Mouse (Mus musculus) limb, embryonic 13.5 days (tissue): ENCODE results near the gene Pygb. TPM values are rescaled to one million over a fixed set of nuclear protein-coding genes. Genes with fewer than 3 reads are reported as not detected.
A peak's percentile ranks its signal among the peaks of the same experiment; 100 is the strongest.

Experiments
- ATAC-seq: fragments of 200-750 bp; cut with Nextera tagmentation; 2 replicates; pipeline ENCODE4 v1.8.0; 2017; ENCODE audit warnings: low read depth, moderate number of reproducible peaks, moderate TSS enrichment; ENCODE audit not compliant: low FRiP score
- H3K27ac ChIP-seq: fragments of 300-500 bp; sonication (generic); 2 replicates; pipeline ENCODE4 v1.5.1; 2015; ENCODE audit warnings: inconsistent platforms, mild to moderate bottlenecking, moderate library complexity
- H3K27me3 ChIP-seq: fragments of 300-500 bp; sonication (generic); 2 replicates; pipeline ENCODE4 v1.6.1; 2015; ENCODE audit warnings: mild to moderate bottlenecking, inconsistent platforms
- H3K36me3 ChIP-seq: fragments of 300-500 bp; sonication (generic); 2 replicates; pipeline ENCODE4 v1.6.1; 2015; ENCODE audit warnings: inconsistent platforms, mild to moderate bottlenecking, moderate library complexity
- H3K4me1 ChIP-seq: fragments of 300-500 bp; sonication (generic); 2 replicates; pipeline ENCODE4 v1.6.1; 2015; ENCODE audit warnings: inconsistent platforms
- H3K4me2 ChIP-seq: fragments of 300-500 bp; sonication (generic); replicated peaks from 2 replicates; pipeline ENCODE4 v1.6.1; 2015; ENCODE audit warnings: inconsistent platforms, mild to moderate bottlenecking, moderate library complexity
- H3K4me3 ChIP-seq: fragments of 300-500 bp; sonication (generic); 2 replicates; pipeline ENCODE4 v1.5.1; 2015; ENCODE audit warnings: moderate library complexity, mild to moderate bottlenecking, inconsistent platforms
- H3K9ac ChIP-seq: fragments of 300-500 bp; sonication (generic); 2 replicates; pipeline ENCODE4 v1.6.1; 2015; ENCODE audit warnings: mild to moderate bottlenecking, inconsistent platforms
- H3K9me3 ChIP-seq: fragments of 300-500 bp; sonication (generic); 2 replicates; pipeline ENCODE4 v1.6.1; 2016; ENCODE audit warnings: inconsistent platforms
- WGBS: fragments of 180-500 bp; shearing (Covaris S2); methylation state at CpG from one replicate; pipeline ENCODE4 v1.1.7; 2015; 5-methylcytosine and 5-hydroxymethylcytosine counted together
- polyA plus RNA-seq: library from polyadenylated mRNA; unstranded; fragments of >200 nt; fragmentation: Nextera tagmentation; extraction: Ambion mirVana; gene quantifications from 2 replicates; pipeline ENCODE4 v1.2.1, GENCODE M21; 2015

The Pygb gene
- polyA plus RNA-seq, 1 experiment from 2014 or later = 107 TPM

DNA sequence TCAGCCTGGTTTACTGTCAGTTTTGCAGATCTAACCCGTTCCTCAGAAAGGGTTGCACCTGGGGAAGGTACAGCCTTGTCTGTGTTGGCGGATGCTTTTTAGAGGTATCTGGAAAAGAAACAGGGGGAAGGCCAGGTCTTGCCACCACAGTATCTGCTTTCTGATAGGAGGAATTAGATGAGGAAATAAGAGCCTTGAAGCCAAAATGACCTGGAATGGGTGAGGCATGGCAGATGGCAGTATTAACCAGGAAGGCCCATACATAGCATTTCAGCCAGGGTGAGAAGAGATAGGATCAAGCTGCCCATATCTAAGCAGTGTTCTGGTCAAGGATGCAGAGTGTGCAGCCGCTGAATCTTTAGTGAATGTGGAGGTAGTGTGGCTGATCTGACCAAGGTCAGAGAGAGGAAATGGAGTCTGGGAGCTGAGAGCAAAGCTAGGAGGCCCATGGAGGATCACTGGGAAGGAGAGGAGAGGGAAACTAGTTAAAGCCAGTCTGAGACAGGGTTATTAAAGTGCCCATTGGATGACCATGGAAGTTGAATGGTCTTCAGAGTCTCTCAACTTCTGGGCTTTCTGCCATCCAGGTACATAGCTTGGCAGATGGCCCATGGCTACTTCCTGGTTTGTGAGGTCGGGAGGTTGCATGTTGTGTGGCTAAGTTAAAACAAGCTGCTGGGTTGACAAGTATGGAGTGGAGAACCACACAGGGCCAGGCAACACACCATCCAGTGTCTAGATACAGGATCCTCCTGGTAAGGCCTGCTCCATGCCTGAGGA is 20.3 kb upstream of the Pygb start:
- 80% methylated on average over 4 of the region's 4 CpGs for WGBS
- ATAC-seq = no peak
- no peaks in the 10 kb centered on the region for H3K9me3 ChIP-seq
- H3K27me3 ChIP-seq = no peaks in the 10 kb centered on the region
- H3K4me3 ChIP-seq = no peak overlapping the region
- peaks cover 54% of the 10 kb centered on the region for H3K36me3 ChIP-seq
- no peak overlapping the region for H3K9ac ChIP-seq
- no peak overlapping the region for H3K4me2 ChIP-seq
- peaks cover 49% of the 10 kb centered on the region for H3K4me1 ChIP-seq
- H3K27ac ChIP-seq = peak overlapping the region; percentile 52; the same call in 1 of the 2 replicates

DNA sequence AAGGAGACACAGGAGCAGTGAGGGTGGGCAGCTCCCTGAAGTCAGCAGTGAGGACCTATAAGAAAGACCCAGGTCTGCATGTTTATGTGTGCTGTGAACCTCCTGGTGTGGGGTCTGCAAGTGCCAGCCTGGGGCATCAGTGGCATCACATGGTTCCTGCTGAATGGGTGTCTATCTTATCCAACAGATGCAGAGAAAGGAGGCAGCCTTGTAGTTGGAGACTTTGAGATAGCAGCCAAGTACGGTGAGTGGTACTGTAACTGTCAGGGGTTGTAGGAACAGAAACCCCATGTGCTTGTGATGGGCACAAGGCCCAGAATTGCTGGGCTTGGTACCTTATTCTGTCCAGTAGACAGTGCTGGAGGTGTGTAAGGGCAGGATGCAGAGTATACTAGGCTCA is 17.9 kb upstream of the Pygb start:
- H3K27ac ChIP-seq = no peak overlapping the region
- H3K36me3 ChIP-seq = peaks cover 40% of the 10 kb centered on the region
- WGBS = 96% methylated on average over 1 of the region's 1 CpGs
- no peak overlapping the region for H3K9ac ChIP-seq
- no peak overlapping the region for H3K4me2 ChIP-seq
- peaks cover 62% of the 10 kb centered on the region for H3K4me1 ChIP-seq
- H3K9me3 ChIP-seq = no peaks in the 10 kb centered on the region
- no peak overlapping the region for H3K4me3 ChIP-seq
- no peak for ATAC-seq
- no peaks in the 10 kb centered on the region for H3K27me3 ChIP-seq

- H3K36me3 ChIP-seq = peaks cover 37% of the 10 kb centered on the region
- H3K4me3 ChIP-seq = no peak overlapping the region
- H3K27ac ChIP-seq = peak overlapping the region; percentile 95
- peak overlapping the region; percentile 31; the same call in 1 of the 2 replicates for H3K9ac ChIP-seq
- H3K27me3 ChIP-seq = no peaks in the 10 kb centered on the region
- H3K9me3 ChIP-seq = no peaks in the 10 kb centered on the region
- ATAC-seq = peak; percentile 86
- H3K4me1 ChIP-seq = peaks cover 55% of the 10 kb centered on the region
- WGBS = 11% methylated on average over 1 of the region's 1 CpGs
- peak overlapping the region; percentile 35 for H3K4me2 ChIP-seq
These were observed 15.8 kb upstream of the Pygb start for GRCm38 (mm10) chr2:150770747-150771146.

DNA sequence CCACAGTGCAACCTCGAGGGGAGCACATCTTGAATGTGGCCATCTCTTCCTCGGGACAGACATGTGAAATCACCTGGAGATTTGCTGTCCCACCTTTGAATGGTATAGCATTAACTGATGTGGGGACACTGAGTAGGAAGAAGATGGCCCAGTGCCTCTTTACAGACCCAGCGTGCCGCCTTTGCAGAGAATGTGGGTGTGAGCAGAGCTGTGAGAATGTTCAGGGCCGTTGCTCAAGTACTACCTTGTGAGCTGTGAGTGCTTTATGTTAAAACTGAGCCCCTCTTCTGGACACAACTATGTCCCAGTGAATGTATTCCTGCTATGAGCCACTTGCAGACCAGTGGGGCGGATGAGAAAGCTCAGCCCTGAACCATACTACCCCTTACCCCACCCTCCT is 15.4 kb upstream of the Pygb start:
- H3K27ac ChIP-seq = peak overlapping the region; percentile 95
- H3K4me2 ChIP-seq = peak overlapping the region; percentile 35
- H3K4me1 ChIP-seq = peaks cover 54% of the 10 kb centered on the region
- H3K4me3 ChIP-seq = no peak overlapping the region
- H3K9me3 ChIP-seq = no peaks in the 10 kb centered on the region
- H3K27me3 ChIP-seq = no peaks in the 10 kb centered on the region
- peaks cover 35% of the 10 kb centered on the region for H3K36me3 ChIP-seq
- H3K9ac ChIP-seq = peak overlapping the region; percentile 31; the same call in 1 of the 2 replicates
- ATAC-seq = no peak; the same call in 1 of the 2 replicates
- 58% methylated on average over 6 of the region's 6 CpGs for WGBS

DNA sequence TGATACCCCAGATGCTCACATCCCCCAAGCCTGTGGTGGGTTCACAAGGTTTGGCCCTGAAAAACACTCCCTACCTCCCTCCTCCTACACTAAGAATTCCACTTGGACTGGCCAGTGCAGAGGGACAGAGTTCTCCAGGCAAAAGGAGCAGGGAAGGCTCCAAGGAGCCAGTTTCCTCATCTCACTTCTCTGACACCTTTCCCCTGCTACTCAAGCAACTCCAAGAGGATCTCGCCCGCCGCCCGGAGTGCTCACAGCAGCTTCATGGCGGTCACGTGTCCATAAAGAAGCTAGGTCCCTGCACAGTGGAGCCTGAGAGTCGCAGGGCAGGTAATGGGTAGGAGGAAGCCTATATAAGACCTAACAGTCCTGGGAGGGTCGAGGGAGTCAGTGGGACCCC is 14.5 kb upstream of the Pygb start:
- ATAC-seq = no peak
- Histone ChIP-seq H3K4me3 (no peak overlapping the region), H3K4me2 (no peak overlapping the region), H3K27ac (peak overlapping the region; percentile 95), H3K36me3 (peaks cover 27% of the 10 kb centered on the region), H3K9me3 (no peaks in the 10 kb centered on the region), H3K9ac (no peak overlapping the region), H3K27me3 (no peaks in the 10 kb centered on the region), H3K4me1 (peaks cover 52% of the 10 kb centered on the region)
- 82% methylated on average over 8 of the region's 8 CpGs for WGBS

GRCm38 (mm10) chr2:150772466-150773119 is 13.9 kb upstream of the Pygb start:
- peaks cover 24% of the 10 kb centered on the region for H3K36me3 ChIP-seq
- no peak overlapping the region for H3K4me2 ChIP-seq
- H3K4me1 ChIP-seq = peaks cover 52% of the 10 kb centered on the region
- no peak for ATAC-seq
- peak overlapping the region; percentile 95; the same call in 1 of the 2 replicates for H3K27ac ChIP-seq
- no peaks in the 10 kb centered on the region for H3K27me3 ChIP-seq
- H3K9ac ChIP-seq = no peak overlapping the region
- H3K4me3 ChIP-seq = no peak overlapping the region
- no peaks in the 10 kb centered on the region for H3K9me3 ChIP-seq
- 69% methylated on average over 10 of the region's 10 CpGs for WGBS

GRCm38 (mm10) chr2:150782801-150783200 is 3.7 kb upstream of the Pygb start:
- 83% methylated on average over 2 of the region's 2 CpGs for WGBS
- no peaks in the 10 kb centered on the region for H3K36me3 ChIP-seq
- no peaks in the 10 kb centered on the region for H3K9me3 ChIP-seq
- H3K9ac ChIP-seq = no peak overlapping the region
- no peak for ATAC-seq
- H3K4me1 ChIP-seq = peaks cover 25% of the 10 kb centered on the region
- no peaks in the 10 kb centered on the region for H3K27me3 ChIP-seq
- H3K4me3 ChIP-seq = no peak overlapping the region
- H3K4me2 ChIP-seq = no peak overlapping the region
- no peak overlapping the region for H3K27ac ChIP-seq

DNA sequence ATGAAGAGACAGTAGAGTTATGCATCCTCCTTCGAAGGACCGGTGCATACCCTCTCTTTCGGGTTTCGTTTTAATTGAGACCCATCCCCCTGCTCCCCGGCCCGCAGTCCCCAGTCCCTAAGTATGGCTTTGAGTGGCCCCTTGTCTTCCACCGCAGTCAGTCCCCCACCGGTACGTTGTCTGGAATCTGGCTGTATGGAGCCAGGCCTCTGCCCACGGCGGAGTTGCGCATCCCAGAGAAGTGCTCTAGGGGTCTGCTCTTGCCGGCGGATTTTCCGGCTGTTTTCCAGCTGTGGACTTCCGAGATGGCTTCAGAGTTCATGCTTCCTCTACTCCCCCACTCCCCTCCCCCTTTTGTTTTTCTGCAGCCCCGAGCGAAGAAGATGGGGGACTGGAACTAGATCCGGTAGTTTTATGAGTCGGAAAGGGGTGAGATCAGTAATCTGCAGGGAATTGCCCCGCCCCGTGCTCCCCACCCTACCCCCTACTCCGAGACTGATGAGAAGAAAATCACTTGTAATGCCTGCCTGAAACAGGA is 768 bp downstream of the Pygb start:
- peak; percentile 9 for ATAC-seq
- Histone ChIP-seq H3K27me3 (no peaks in the 10 kb centered on the region), H3K9ac (peak overlapping the region; percentile 75), H3K4me3 (peak overlapping the region; percentile 85), H3K36me3 (peaks cover 9% of the 10 kb centered on the region), H3K9me3 (no peaks in the 10 kb centered on the region), H3K4me2 (peak overlapping the region; percentile 83), H3K4me1 (peaks cover 36% of the 10 kb centered on the region), H3K27ac (peak overlapping the region; percentile 48; the same call in 1 of the 2 replicates)
- under 1% methylated on average over 23 of the region's 23 CpGs for WGBS

- WGBS = 52% methylated on average over 4 of the region's 4 CpGs
- Histone ChIP-seq H3K9ac (peak overlapping the region; percentile 43), H3K4me1 (peaks cover 36% of the 10 kb centered on the region), H3K27me3 (no peaks in the 10 kb centered on the region), H3K9me3 (no peaks in the 10 kb centered on the region), H3K4me2 (peak overlapping the region; percentile 83), H3K27ac (no peak overlapping the region), H3K36me3 (peaks cover 23% of the 10 kb centered on the region), H3K4me3 (peak overlapping the region; percentile 20)
- no peak for ATAC-seq
These were observed 2.4 kb downstream of the Pygb start for GRCm38 (mm10) chr2:150788768-150789550.

DNA sequence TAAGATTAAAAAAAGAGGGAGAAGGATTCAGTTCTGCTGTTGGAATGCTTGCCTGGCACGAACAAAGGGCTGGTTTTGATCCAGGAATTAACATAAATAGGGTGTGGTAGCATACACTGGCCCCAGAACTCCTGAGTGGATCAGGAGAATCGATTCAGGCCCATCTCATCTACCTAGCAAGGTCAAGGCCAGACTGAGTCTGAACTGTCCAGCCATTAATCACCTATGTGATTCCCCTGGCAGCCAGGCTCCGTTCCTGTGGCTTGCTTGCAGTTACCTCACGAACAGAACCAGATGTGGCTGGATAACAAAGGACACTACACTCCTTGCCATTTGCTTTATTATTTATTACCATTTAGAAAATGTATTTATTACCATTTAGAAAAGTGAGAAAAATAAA is 6.8 kb downstream of the Pygb start:
- Histone ChIP-seq H3K9ac (no peak overlapping the region), H3K27ac (no peak overlapping the region), H3K4me3 (no peak overlapping the region), H3K9me3 (no peaks in the 10 kb centered on the region), H3K4me2 (no peak overlapping the region), H3K4me1 (peaks cover 11% of the 10 kb centered on the region), H3K27me3 (no peaks in the 10 kb centered on the region), H3K36me3 (peaks cover 57% of the 10 kb centered on the region)
- ATAC-seq = no peak
- 57% methylated on average over 4 of the region's 4 CpGs for WGBS

GRCm38 (mm10) chr2:150798084-150798483 is 11.5 kb downstream of the Pygb start:
- Histone ChIP-seq H3K27me3 (no peaks in the 10 kb centered on the region), H3K4me1 (no peaks in the 10 kb centered on the region), H3K4me2 (no peak overlapping the region), H3K9me3 (no peaks in the 10 kb centered on the region), H3K4me3 (no peak overlapping the region), H3K27ac (no peak overlapping the region), H3K9ac (no peak overlapping the region), H3K36me3 (peaks cover 77% of the 10 kb centered on the region)
- WGBS = 88% methylated on average over 7 of the region's 7 CpGs
- ATAC-seq = no peak

DNA sequence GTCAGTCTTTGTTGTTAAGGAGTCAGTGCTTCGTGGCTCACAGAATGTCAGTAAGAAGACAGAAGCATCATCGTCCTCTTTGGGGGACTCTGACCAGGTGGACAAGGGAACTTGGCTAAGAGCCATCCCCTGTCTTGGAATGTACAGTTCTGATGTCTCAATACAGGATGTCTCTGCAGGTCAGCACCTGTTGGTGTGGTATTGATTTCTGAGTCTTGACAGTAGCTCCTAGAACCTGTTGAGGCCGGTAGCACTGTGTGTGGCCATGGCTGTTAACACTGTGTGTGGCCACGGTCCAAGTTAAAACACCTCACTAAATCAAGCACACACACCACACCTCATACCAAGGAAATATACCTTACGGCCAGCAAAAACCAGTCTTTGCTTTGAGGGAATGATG is 14.1 kb downstream of the Pygb start:
- no peaks in the 10 kb centered on the region for H3K4me1 ChIP-seq
- H3K9ac ChIP-seq = no peak overlapping the region
- 82% methylated on average over 5 of the region's 5 CpGs for WGBS
- H3K9me3 ChIP-seq = no peaks in the 10 kb centered on the region
- ATAC-seq = no peak
- H3K4me2 ChIP-seq = no peak overlapping the region
- H3K27me3 ChIP-seq = no peaks in the 10 kb centered on the region
- peaks cover 76% of the 10 kb centered on the region for H3K36me3 ChIP-seq
- H3K4me3 ChIP-seq = no peak overlapping the region
- H3K27ac ChIP-seq = no peak overlapping the region
